Mouse (Mus musculus): ENCODE data around the gene Tap1.

DNA sequence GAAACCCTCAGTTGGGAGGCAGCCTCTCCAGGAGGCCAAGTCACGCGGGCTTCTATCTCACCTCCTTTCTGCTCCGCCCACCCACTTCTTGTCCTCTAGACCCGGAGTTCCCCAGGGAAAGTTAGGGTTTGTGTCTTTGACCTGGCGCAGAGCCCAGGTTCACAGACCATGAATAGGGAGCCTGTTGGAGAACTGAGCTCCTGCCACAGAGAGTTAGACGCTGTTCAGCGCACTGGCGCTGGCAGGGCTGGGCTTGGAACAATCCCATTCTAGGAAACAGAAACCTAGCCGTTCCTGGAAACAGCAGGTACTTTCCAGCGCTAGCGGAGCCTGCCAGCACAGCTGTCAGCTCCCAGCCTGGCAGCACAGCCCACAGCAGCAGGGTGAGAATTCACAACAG, 31.3 kb downstream of the Tap1 start:
- TF ChIP-seq CTCF (IDR thresholded peaks at IDR 0.05 in 2 of 3, conservative IDR thresholded peaks at IDR 0.05 in 1 of 3; ENCODE audit: control insufficient read depth in 1 of 3, insufficient read depth in 1 of 3, low read depth in 2 of 3, low read length in 3 of 3, poor library complexity in 1 of 3, severe bottlenecking in 1 of 3): no peak
- no peak for TF ChIP-seq TCF12 (IDR thresholded peaks at IDR 0.05; ENCODE audit: low read depth, low read length)
